Mouse (Mus musculus) midbrain, embryonic 14.5 days (tissue): ENCODE measurements around the gene Ccdc62. TPM values are rescaled to one million over a fixed set of nuclear protein-coding genes. Genes with fewer than 3 reads are reported as not detected.
A peak's percentile ranks its signal among the peaks of the same experiment; 100 is the strongest.

Experiments
- ATAC-seq: fragments of 200-750 bp; cut with Nextera tagmentation; 2 replicates; pipeline ENCODE4 v1.8.0; 2017; ENCODE audit warnings: moderate number of reproducible peaks, moderate library complexity; ENCODE audit not compliant: low FRiP score, low TSS enrichment
- DNase-seq: peaks from one replicate; pipeline ENCODE4 v3.0.0-alpha.2; 2015
- H3K27ac ChIP-seq: fragments of 300-500 bp; sonication (generic); replicated peaks from 2 replicates; pipeline ENCODE4 v1.5.1; 2014; ENCODE audit warnings: mild to moderate bottlenecking, low read depth, low read length, moderate library complexity
- H3K27me3 ChIP-seq: fragments of 300-500 bp; sonication (generic); 2 replicates; pipeline ENCODE4 v1.6.1; 2014; ENCODE audit warnings: low read length, control low read depth, mixed read lengths; ENCODE audit not compliant: control insufficient read depth, insufficient read depth
- H3K36me3 ChIP-seq: fragments of 300-500 bp; sonication (generic); 2 replicates; pipeline ENCODE4 v1.6.1; 2014; ENCODE audit warnings: low read length, control low read depth; ENCODE audit not compliant: control insufficient read depth, insufficient read depth
- H3K4me1 ChIP-seq: fragments of 300-500 bp; sonication (generic); 2 replicates; pipeline ENCODE4 v1.6.1; 2014; ENCODE audit warnings: mild to moderate bottlenecking, antibody characterized with exemption, low read length, control low read depth; ENCODE audit not compliant: control insufficient read depth, insufficient read depth
- H3K4me2 ChIP-seq: fragments of 300-500 bp; sonication (generic); 2 replicates; pipeline ENCODE4 v1.6.1; 2014; ENCODE audit warnings: mild to moderate bottlenecking, low read length, moderate library complexity
- H3K4me3 ChIP-seq: fragments of 300-500 bp; sonication (generic); replicated peaks from 2 replicates; pipeline ENCODE4 v1.5.1; 2014; ENCODE audit warnings: low read depth, low read length
- H3K9ac ChIP-seq: fragments of 300-500 bp; sonication (generic); replicated peaks from 2 replicates; pipeline ENCODE4 v1.6.1; 2014; ENCODE audit warnings: mild to moderate bottlenecking, low read length, moderate library complexity
- H3K9me3 ChIP-seq: fragments of 300-500 bp; sonication (generic); 2 replicates; pipeline ENCODE4 v1.6.1; 2016; ENCODE audit warnings: low read length, control low read depth, mixed read lengths; ENCODE audit not compliant: control insufficient read depth
- WGBS: fragments of 180-500 bp; shearing (Covaris S2); extraction: QIAGEN DNeasy Blood & Tissue Kit; methylation state at CpG from one replicate; pipeline ENCODE4 v1.1.7; 2014; 5-methylcytosine and 5-hydroxymethylcytosine counted together
- polyA plus RNA-seq: library from polyadenylated mRNA; unstranded; fragments of >200 nt; fragmentation: Nextera tagmentation; extraction: Ambion mirVana; gene quantifications from 2 replicates; pipeline ENCODE4 v1.2.1, GENCODE M21; 2014

The Ccdc62 gene
- polyA plus RNA-seq, result 4.3 and 4.6 TPM in 2 replicates

- Histone ChIP-seq H3K4me2 (peak within 1 kb of the TSS; percentile 76), H3K9me3 (no peaks in the 10 kb centered on the region), H3K4me1 (peaks cover 3% of the 10 kb centered on the region; the same call in 1 of the 2 replicates), H3K27me3 (no peaks in the 10 kb centered on the region), H3K36me3 (peaks cover 36% of the 10 kb centered on the region), H3K4me3 (peak within 1 kb of the TSS; percentile 75), H3K27ac (peak within 1 kb of the TSS; percentile 86), H3K9ac (peak within 1 kb of the TSS; percentile 90)
- peak; percentile 96 for ATAC-seq
- under 1% methylated on average over 56 of the region's 56 CpGs for WGBS
- DNase-seq, result peak; percentile 99
Measured at GRCm38 (mm10) chr5:123930508-123930989, at the start of gene Ccdc62. Gene Ccdc62, plus strand, starts transcription at chr5:123930679.

GRCm38 (mm10) chr5:123880778-123881177, 49.7 kb upstream of the Ccdc62 start:
- Histone ChIP-seq H3K36me3 (no peaks in the 10 kb centered on the region), H3K27ac (no peak overlapping the region), H3K9me3 (no peaks in the 10 kb centered on the region), H3K9ac (no peak overlapping the region), H3K4me3 (no peak overlapping the region), H3K27me3 (no peaks in the 10 kb centered on the region), H3K4me1 (no peaks in the 10 kb centered on the region), H3K4me2 (no peak overlapping the region)
- WGBS, result 82% methylated on average over 14 of the region's 14 CpGs
- no peak for ATAC-seq
- no peak for DNase-seq

GRCm38 (mm10) chr5:123883891-123884290, 46.6 kb upstream of the Ccdc62 start:
- DNase-seq (no peak), ATAC-seq (no peak)
- no peak overlapping the region for H3K9ac ChIP-seq
- H3K36me3 ChIP-seq, result no peaks in the 10 kb centered on the region
- H3K4me2 ChIP-seq, result no peak overlapping the region
- 91% methylated on average over 7 of the region's 7 CpGs for WGBS
- no peaks in the 10 kb centered on the region for H3K27me3 ChIP-seq
- H3K4me1 ChIP-seq, result no peaks in the 10 kb centered on the region
- no peak overlapping the region for H3K27ac ChIP-seq
- no peaks in the 10 kb centered on the region for H3K9me3 ChIP-seq
- no peak overlapping the region for H3K4me3 ChIP-seq

- no peak overlapping the region for H3K9ac ChIP-seq
- no peak overlapping the region for H3K27ac ChIP-seq
- DNase-seq (no peak), ATAC-seq (no peak)
- H3K4me3 ChIP-seq, result no peak overlapping the region
- H3K27me3 ChIP-seq, result no peaks in the 10 kb centered on the region
- no peak overlapping the region for H3K4me2 ChIP-seq
- H3K4me1 ChIP-seq, result no peaks in the 10 kb centered on the region
- 87% methylated on average over 10 of the region's 10 CpGs for WGBS
- no peaks in the 10 kb centered on the region for H3K9me3 ChIP-seq
- no peaks in the 10 kb centered on the region for H3K36me3 ChIP-seq
Measured at GRCm38 (mm10) chr5:123884332-123884731, 46.1 kb upstream of the Ccdc62 start.

- H3K27me3 ChIP-seq, result no peaks in the 10 kb centered on the region
Measured at GRCm38 (mm10) chr5:123886365-123886764, 44.1 kb upstream of the Ccdc62 start.

GRCm38 (mm10) chr5:123890312-123890711, 40.2 kb upstream of the Ccdc62 start:
- no peak overlapping the region for H3K4me2 ChIP-seq
- H3K27me3 ChIP-seq, result no peaks in the 10 kb centered on the region
- DNase-seq (no peak), ATAC-seq (no peak)
- no peak overlapping the region for H3K27ac ChIP-seq
- no peaks in the 10 kb centered on the region for H3K4me1 ChIP-seq
- H3K36me3 ChIP-seq, result no peaks in the 10 kb centered on the region
- 70% methylated on average over 2 of the region's 2 CpGs for WGBS
- no peak overlapping the region for H3K9ac ChIP-seq
- no peaks in the 10 kb centered on the region for H3K9me3 ChIP-seq
- H3K4me3 ChIP-seq, result no peak overlapping the region

More at GRCm38 (mm10) chr5:123886365-123886764, 44.1 kb upstream of the Ccdc62 start:
- Histone ChIP-seq H3K9me3 (no peaks in the 10 kb centered on the region), H3K36me3 (no peaks in the 10 kb centered on the region), H3K27ac (no peak overlapping the region), H3K9ac (no peak overlapping the region), H3K4me2 (no peak overlapping the region), H3K4me3 (no peak overlapping the region), H3K4me1 (no peaks in the 10 kb centered on the region)
- ATAC-seq, result no peak
- DNase-seq, result no peak
- WGBS, result 91% methylated on average over 3 of the region's 3 CpGs

GRCm38 (mm10) chr5:123890987-123891386, 39.5 kb upstream of the Ccdc62 start:
- H3K4me1 ChIP-seq, result no peaks in the 10 kb centered on the region
- no peak overlapping the region for H3K4me2 ChIP-seq
- DNase-seq, result no peak
- no peak overlapping the region for H3K4me3 ChIP-seq
- no peak for ATAC-seq
- H3K36me3 ChIP-seq, result no peaks in the 10 kb centered on the region
- H3K9me3 ChIP-seq, result no peaks in the 10 kb centered on the region
- WGBS, result 84% methylated on average over 5 of the region's 5 CpGs
- no peaks in the 10 kb centered on the region for H3K27me3 ChIP-seq
- H3K9ac ChIP-seq, result no peak overlapping the region
- H3K27ac ChIP-seq, result no peak overlapping the region

- H3K9me3 ChIP-seq, result no peaks in the 10 kb centered on the region
- no peak for ATAC-seq
- H3K4me3 ChIP-seq, result no peak overlapping the region
- DNase-seq, result peak; percentile 48
- 61% methylated on average over 6 of the region's 6 CpGs for WGBS
- no peak overlapping the region for H3K4me2 ChIP-seq
- H3K4me1 ChIP-seq, result no peaks in the 10 kb centered on the region
- no peak overlapping the region for H3K27ac ChIP-seq
- no peaks in the 10 kb centered on the region for H3K27me3 ChIP-seq
- H3K9ac ChIP-seq, result no peak overlapping the region
- no peaks in the 10 kb centered on the region for H3K36me3 ChIP-seq
Measured at GRCm38 (mm10) chr5:123891669-123892068, 38.8 kb upstream of the Ccdc62 start.

GRCm38 (mm10) chr5:123893520-123893919, 37.0 kb upstream of the Ccdc62 start:
- Histone ChIP-seq H3K27me3 (no peaks in the 10 kb centered on the region), H3K9ac (no peak overlapping the region), H3K4me3 (no peak overlapping the region), H3K36me3 (no peaks in the 10 kb centered on the region), H3K4me2 (no peak overlapping the region), H3K4me1 (no peaks in the 10 kb centered on the region), H3K27ac (no peak overlapping the region), H3K9me3 (no peaks in the 10 kb centered on the region)
- ATAC-seq (no peak), DNase-seq (no peak)
- WGBS, result 93% methylated on average over 5 of the region's 5 CpGs
